Mouse (Mus musculus) heart, postnatal 0 days (tissue): ENCODE measurements around the gene Spaca6. TPM values are rescaled to one million over a fixed set of nuclear protein-coding genes. Genes with fewer than 3 reads are reported as not detected.
A peak's percentile ranks its signal among the peaks of the same experiment; 100 is the strongest.
"Not testable (repeated sequence)": the region's sequence is repeated elsewhere in the genome, so short reads cannot be mapped to it uniquely, and the experiment has no call there.

Experiments used
- ATAC-seq: fragments of 200-750 bp; cut with Nextera tagmentation; 2 replicates; pipeline ENCODE4 v1.8.0; 2017; ENCODE audit warnings: low read depth, moderate number of reproducible peaks, moderate library complexity; ENCODE audit not compliant: insufficient read depth
- DNase-seq: peaks from one replicate; pipeline ENCODE4 v3.0.0-alpha.2; 2016; ENCODE audit warnings: low spot score
- H3K27ac ChIP-seq: fragments of 300-500 bp; sonication (generic); 2 replicates; pipeline ENCODE4 v1.5.1; 2014; ENCODE audit warnings: low read depth, mild to moderate bottlenecking
- H3K27me3 ChIP-seq: fragments of 300-500 bp; sonication (generic); 2 replicates; pipeline ENCODE4 v1.6.1; 2014; ENCODE audit warnings: low read length, mixed read lengths; ENCODE audit not compliant: control insufficient read depth, insufficient read depth
- H3K36me3 ChIP-seq: fragments of 300-500 bp; sonication (generic); replicated peaks from 2 replicates; pipeline ENCODE4 v1.6.1; 2014; ENCODE audit warnings: low read length, mixed read lengths; ENCODE audit not compliant: control insufficient read depth, insufficient read depth
- H3K4me1 ChIP-seq: fragments of 300-500 bp; sonication (generic); 2 replicates; pipeline ENCODE4 v1.6.1; 2014; ENCODE audit warnings: antibody characterized with exemption; ENCODE audit not compliant: control insufficient read depth, insufficient read depth
- H3K4me2 ChIP-seq: fragments of 300-500 bp; sonication (generic); 2 replicates; pipeline ENCODE4 v1.6.1; 2014; ENCODE audit warnings: low read depth, mild to moderate bottlenecking, low read length, moderate library complexity
- H3K4me3 ChIP-seq: fragments of 300-500 bp; sonication (generic); 2 replicates; pipeline ENCODE4 v1.5.1; 2014; ENCODE audit warnings: low read depth, low read length
- H3K9ac ChIP-seq: fragments of 300-500 bp; sonication (generic); replicated peaks from 2 replicates; pipeline ENCODE4 v1.6.1; 2014; ENCODE audit warnings: low read depth, low read length, mixed read lengths
- H3K9me3 ChIP-seq: fragments of 300-500 bp; sonication (generic); replicated peaks from 2 replicates; pipeline ENCODE4 v1.6.1; 2016; ENCODE audit warnings: low read length; ENCODE audit not compliant: control insufficient read depth
- CTCF ChIP-seq: IDR thresholded peaks from 2 replicates; pipeline ENCODE4 v1.5.1; 2016; ENCODE audit warnings: antibody characterized with exemption, control low read depth, low read depth
- EP300 ChIP-seq: IDR thresholded peaks from 2 replicates; pipeline ENCODE4 v1.6.1; 2016; ENCODE audit warnings: antibody characterized with exemption, low read depth
- WGBS: fragments of 180-500 bp; shearing (Covaris S2); extraction: QIAGEN DNeasy Blood & Tissue Kit; methylation state at CpG from one replicate; pipeline ENCODE4 v1.1.7; 2014; 5-methylcytosine and 5-hydroxymethylcytosine counted together
- polyA plus RNA-seq: library from polyadenylated mRNA; unstranded; fragments of >200 nt; fragmentation: Nextera tagmentation; extraction: Ambion mirVana; gene quantifications from 2 replicates; pipeline ENCODE4 v1.2.1, GENCODE M21; 2015
- total RNA-seq: library from RNA; depleted of rRNA; stranded (reverse); fragments of >200 nt; gene quantifications from 2 replicates; pipeline ENCODE4 v1.2.3, GENCODE M21; 2014; ENCODE audit warnings: low replicate concordance

Gene Spaca6
- total and polyA plus RNA-seq, 2 experiments from 2014 or later: 1.6 to 9.2 TPM

DNA sequence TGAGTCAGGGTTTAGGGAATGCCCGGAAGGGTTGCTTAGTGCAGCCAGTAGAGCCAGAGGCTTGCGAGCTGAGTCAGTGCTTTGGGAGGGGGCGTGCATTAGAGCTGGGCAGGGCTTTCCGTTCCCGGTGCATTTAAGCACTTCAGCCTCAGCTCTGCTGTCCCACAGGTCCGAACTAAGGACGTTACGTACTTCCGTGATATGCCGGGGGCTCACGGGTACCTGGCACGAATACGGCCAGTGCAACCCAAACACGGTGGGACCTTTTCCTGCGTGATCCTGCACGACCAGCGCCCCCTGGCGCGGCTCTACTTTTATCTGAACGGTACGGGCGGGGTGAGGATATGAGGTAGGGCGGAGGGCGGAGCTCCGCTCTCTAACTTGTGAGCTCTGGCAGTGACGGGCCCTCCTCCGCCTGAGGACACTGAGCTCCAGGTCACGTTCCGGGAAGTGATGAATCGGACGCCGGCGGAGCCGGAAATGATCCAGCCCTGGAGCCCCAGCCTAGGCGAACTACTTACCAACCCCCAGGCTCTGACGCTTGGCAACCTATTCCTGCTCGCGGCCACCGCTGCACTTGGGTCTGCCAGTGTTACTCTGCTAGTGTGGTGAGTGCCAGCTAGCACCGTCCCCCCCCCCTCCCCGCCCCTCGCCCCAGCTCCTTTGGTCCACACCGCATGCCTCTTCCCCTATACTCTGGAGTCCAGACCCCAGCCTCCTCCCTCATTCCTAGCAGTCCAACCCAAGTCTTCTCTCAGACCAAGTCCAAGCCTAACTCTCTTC, 11.2 kb downstream of the Spaca6 start:
- H3K4me3 ChIP-seq: peak overlapping the region; percentile 55
- H3K4me1 ChIP-seq: peaks cover 10% of the 10 kb centered on the region; the same call in 1 of the 2 replicates
- peak overlapping the region; percentile 65 for H3K9ac ChIP-seq
- DNase-seq (peak; percentile 97), ATAC-seq (peak; percentile 98)
- peaks cover 5% of the 10 kb centered on the region for H3K36me3 ChIP-seq
- H3K27me3 ChIP-seq: no peaks in the 10 kb centered on the region
- no peaks in the 10 kb centered on the region for H3K9me3 ChIP-seq
- TF ChIP-seq CTCF (peak; percentile 78), EP300 (peak; percentile 64; the same call in 1 of the 2 replicates)
- under 1% methylated on average over 42 of the region's 43 CpGs for WGBS
- H3K4me2 ChIP-seq: peak overlapping the region; percentile 61
- H3K27ac ChIP-seq: peak overlapping the region; percentile 80

DNA sequence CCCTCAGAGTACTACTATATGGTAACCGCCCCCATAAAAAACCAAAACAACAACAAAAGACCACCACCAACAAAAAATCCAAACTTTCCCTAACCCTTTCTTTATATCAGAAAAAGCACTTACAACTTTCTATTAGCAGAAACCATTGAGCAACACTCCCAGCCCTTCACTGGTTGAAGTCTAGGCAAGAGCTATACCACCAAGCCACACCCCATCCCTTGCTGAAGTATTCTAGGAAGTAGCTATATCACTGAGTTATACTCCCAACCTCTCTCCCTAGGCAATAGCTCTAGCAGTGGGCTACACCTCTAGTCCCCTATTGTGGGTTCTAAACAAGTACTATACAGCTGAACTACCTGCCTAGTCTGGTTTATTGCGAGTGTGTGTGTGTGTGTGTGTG, 12.3 kb downstream of the Spaca6 start:
- H3K9ac ChIP-seq: no peak overlapping the region
- no peak for TF ChIP-seq CTCF
- TF ChIP-seq EP300: no peak
- ATAC-seq (no peak), DNase-seq (no peak)
- H3K4me3 ChIP-seq: no peak overlapping the region
- H3K27me3 ChIP-seq: no peaks in the 10 kb centered on the region
- no peaks in the 10 kb centered on the region for H3K9me3 ChIP-seq
- 0 out of 2 replicates have a peak, but pooled peaks cover 10% of the 10 kb centered on the region for H3K4me1 ChIP-seq
- peaks cover 5% of the 10 kb centered on the region for H3K36me3 ChIP-seq
- no peak overlapping the region for H3K27ac ChIP-seq
- peak overlapping the region; percentile 61 for H3K4me2 ChIP-seq
- 94% methylated on average over 2 of the region's 2 CpGs for WGBS

DNA sequence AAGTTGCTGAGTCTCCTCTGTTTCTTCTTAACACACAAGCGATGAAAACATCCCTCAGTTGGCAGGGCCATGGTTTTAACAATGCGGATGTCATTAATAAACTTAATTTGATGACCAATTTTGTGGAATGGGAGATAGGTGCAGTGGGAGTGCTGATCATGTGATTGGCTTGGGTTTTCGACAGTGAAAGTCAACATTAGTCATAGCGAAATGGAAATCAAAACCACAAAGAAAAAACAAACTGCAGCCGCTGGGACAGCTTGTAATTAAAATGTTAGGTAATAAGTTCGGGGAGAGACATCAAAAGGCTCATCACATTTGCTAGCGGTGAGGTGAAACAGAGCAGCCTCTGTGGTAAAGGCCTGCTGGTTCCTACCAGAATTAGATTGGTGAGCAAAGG, 13.8 kb downstream of the Spaca6 start:
- Histone ChIP-seq H3K4me2 (no peak overlapping the region), H3K4me3 (no peak overlapping the region), H3K4me1 (0 out of 2 replicates have a peak, but pooled peaks cover 6% of the 10 kb centered on the region), H3K36me3 (peaks cover 5% of the 10 kb centered on the region), H3K9me3 (no peaks in the 10 kb centered on the region), H3K9ac (no peak overlapping the region), H3K27me3 (no peaks in the 10 kb centered on the region), H3K27ac (no peak overlapping the region)
- no peak for TF ChIP-seq CTCF
- no peak for TF ChIP-seq EP300
- 91% methylated on average over 7 of the region's 7 CpGs for WGBS
- no peak for ATAC-seq
- DNase-seq: no peak

DNA sequence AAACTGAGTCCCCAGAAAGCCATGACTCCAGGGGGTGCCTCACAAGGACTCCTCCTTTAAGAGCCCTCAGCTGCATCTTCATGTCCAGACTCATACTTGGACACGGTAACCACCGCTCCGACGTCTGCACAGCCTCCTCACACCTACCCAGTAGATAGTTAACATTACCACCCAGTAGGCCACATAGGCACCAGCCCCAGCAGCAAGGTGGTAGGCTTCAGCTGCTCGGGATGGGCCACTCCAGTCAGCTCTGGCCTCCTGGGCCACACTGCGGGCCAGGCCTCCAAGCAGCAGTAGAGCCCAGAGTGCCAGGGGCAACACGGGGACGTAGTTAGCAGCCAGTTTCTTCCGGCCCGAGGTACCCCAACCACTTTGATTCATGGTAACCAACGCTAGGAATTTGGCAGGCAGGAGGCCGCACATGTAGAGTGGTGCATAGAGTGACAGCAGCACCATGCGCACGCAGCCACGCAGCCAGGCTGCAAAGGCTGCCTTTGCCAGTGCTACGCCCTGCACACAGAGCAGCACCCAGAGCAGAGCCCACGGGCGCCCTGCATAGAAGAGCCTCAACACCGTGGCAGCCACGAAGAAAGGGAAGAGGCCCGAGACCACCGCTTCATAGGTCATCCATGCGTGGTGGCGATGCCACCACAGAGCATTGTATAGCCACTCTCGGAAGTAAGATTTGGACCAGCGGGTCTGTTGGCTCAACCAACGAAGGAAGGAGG, 16.7 kb downstream of the Spaca6 start:
- peak; percentile 21; the same call in 1 of the 2 replicates for ATAC-seq

DNA sequence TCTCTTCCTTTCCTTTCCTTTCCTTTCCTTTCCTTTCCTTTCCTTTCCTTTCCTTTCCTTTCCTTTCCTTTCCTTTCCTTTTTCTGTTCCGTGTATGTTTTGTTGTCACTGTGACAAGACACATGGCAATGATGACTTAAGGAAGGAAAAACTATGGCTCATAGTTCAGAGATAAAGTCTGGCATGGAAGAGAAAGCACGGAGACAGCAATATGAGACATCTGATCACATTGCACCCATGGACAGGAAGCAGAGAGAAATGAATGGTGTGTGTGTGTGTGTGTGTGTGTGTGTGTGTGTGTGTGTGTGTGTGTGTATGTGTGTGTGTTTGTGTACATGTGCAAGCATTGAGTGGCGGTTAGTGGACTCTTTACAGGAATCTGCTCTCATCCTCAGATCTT, 17.6 kb downstream of the Spaca6 start:
- not testable (repeated sequence) for ATAC-seq, DNase-seq, H3K9ac ChIP-seq, H3K36me3 ChIP-seq, H3K4me1 ChIP-seq, H3K27me3 ChIP-seq, H3K27ac ChIP-seq, H3K4me3 ChIP-seq, H3K4me2 ChIP-seq, H3K9me3 ChIP-seq
- 63% methylated on average over 3 of the region's 3 CpGs for WGBS

More for the DNA sequence above, 16.7 kb downstream of the Spaca6 start:
- Histone ChIP-seq H3K9me3 (no peaks in the 10 kb centered on the region), H3K4me3 (no peak overlapping the region), H3K36me3 (peaks cover 5% of the 10 kb centered on the region), H3K9ac (no peak overlapping the region), H3K4me2 (no peak overlapping the region), H3K27ac (no peak overlapping the region), H3K27me3 (no peaks in the 10 kb centered on the region), H3K4me1 (0 out of 2 replicates have a peak, but pooled peaks cover 4% of the 10 kb centered on the region)
- DNase-seq: no peak
- no peak for TF ChIP-seq CTCF
- no peak for TF ChIP-seq EP300
- 65% methylated on average over 27 of the region's 27 CpGs for WGBS
